Mouse (Mus musculus): ENCODE data around the gene Nup88. TPM values are rescaled to one million over a fixed set of nuclear protein-coding genes. Genes with fewer than 3 reads are reported as not detected.
A peak's percentile ranks its signal among the peaks of the same experiment; 100 is the strongest.

The Nup88 gene
- polyA plus RNA-seq, 1 experiment, result 26.8 TPM

- DNase-seq, result no peak
- H3K4me1 ChIP-seq (ENCODE audit: control insufficient read depth, insufficient read depth, low read length), result peaks cover 4% of the 10 kb centered on the region; the same call in 1 of the 2 replicates
- no peak overlapping the region for H3K4me3 ChIP-seq (replicated peaks; ENCODE audit: extremely low read depth, low read depth, low read length)
- 67% methylated on average over 1 of the region's 1 CpGs for WGBS
- TF ChIP-seq POLR2A (IDR thresholded peaks at IDR 0.05; ENCODE audit: borderline replicate concordance, extremely low read depth, low read depth, low read length) (no peak), CTCF (IDR thresholded peaks at IDR 0.05; ENCODE audit: insufficient read depth, low read length) (no peak)
Measured at GRCm38 (mm10) chr11:70972586-70972985, 2.8 kb upstream of the Nup88 start.

DNA sequence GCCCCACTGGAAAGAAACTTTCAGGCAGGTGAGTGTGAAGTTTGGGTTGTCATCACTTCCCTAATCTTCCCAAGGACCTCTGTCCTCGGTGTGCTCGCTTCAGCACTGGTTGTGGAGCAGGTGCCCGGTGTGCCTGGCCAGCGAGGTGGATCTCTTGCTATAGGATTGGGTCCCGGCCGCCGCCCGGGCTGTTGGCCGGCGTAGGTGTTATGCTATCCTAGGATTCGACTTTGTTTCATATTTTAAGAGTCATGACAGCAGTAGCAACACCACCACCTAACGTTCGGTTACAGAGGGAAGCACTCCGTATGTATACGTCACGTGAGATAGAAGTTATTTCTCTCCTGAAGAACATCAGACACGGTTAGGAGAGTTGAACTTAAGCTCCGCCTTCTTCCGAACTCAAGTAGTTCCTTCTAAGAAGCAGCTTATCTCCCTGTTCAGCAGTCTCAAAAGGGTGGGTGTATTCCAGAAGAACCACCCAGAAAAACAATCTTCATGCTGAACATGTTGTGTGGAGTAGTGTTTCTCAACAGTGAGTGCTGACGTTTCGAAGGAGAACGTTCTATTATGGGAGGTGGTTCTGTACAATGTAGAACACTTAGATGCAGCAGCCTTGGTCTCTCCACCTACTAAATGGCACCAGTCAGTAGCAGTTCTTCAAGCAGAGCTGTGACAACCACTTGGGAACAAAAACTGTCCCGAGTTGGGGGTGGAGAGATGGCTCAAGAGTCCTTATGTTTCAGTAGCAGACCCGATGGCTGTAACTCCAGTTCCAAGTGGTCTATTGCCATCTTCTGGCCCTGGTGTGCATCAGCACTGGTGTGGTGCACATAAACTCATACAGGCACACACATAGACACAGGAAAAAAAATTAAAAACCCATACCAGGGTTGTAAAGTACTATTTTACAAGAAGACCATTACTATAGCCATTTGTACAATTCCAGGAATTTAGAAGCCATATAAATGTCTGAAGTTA is 1.1 kb upstream of the Nup88 start:
- WGBS, result 10% methylated on average over 24 of the region's 24 CpGs
- TF ChIP-seq POLR2A (IDR thresholded peaks at IDR 0.05; ENCODE audit: borderline replicate concordance, extremely low read depth, low read depth, low read length), result no peak
- TF ChIP-seq CTCF (IDR thresholded peaks at IDR 0.05; ENCODE audit: insufficient read depth, low read length), result peak; percentile 23; the same call in 1 of the 2 replicates
- H3K4me3 ChIP-seq (replicated peaks; ENCODE audit: extremely low read depth, low read depth, low read length), result peak overlapping the region; percentile 95
- DNase-seq, result peak; percentile 14
- H3K4me1 ChIP-seq (ENCODE audit: control insufficient read depth, insufficient read depth, low read length), result peaks cover 4% of the 10 kb centered on the region; the same call in 1 of the 2 replicates

DNA sequence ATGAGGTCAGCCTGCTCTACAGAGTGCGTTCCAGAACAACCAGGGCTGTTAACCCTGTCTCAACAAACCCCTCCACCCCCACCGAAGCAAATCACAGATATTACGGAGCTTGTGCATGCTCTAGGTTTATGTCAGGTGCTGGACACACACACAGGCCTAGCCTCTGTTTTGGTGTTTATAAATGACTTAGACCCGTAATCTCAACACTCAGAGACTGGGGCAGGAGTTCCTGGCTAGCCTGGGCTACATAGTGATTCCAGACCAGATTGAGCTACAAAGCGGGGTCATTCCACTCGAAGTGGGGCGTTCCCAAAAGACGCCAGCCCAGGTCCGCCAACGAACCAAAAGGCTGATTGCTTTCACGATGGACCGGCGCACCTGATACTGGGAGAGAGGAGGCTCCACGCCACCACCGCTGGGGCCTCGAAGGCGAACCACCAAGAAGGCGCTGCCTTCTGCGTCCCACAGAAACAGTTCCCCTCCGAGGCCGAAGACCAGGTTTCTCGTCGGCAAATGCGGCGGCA is 440 bp downstream of the Nup88 start:
- peak overlapping the region; percentile 96 for H3K4me3 ChIP-seq (replicated peaks; ENCODE audit: extremely low read depth, low read depth, low read length)
- TF ChIP-seq POLR2A (IDR thresholded peaks at IDR 0.05; ENCODE audit: borderline replicate concordance, extremely low read depth, low read depth, low read length) (no peak), CTCF (IDR thresholded peaks at IDR 0.05; ENCODE audit: insufficient read depth, low read length) (no peak)
- DNase-seq, result no peak
- H3K4me1 ChIP-seq (ENCODE audit: control insufficient read depth, insufficient read depth, low read length), result peaks cover 4% of the 10 kb centered on the region; the same call in 1 of the 2 replicates
- under 1% methylated on average over 25 of the region's 25 CpGs for whole genome bisulfite sequencing

DNA sequence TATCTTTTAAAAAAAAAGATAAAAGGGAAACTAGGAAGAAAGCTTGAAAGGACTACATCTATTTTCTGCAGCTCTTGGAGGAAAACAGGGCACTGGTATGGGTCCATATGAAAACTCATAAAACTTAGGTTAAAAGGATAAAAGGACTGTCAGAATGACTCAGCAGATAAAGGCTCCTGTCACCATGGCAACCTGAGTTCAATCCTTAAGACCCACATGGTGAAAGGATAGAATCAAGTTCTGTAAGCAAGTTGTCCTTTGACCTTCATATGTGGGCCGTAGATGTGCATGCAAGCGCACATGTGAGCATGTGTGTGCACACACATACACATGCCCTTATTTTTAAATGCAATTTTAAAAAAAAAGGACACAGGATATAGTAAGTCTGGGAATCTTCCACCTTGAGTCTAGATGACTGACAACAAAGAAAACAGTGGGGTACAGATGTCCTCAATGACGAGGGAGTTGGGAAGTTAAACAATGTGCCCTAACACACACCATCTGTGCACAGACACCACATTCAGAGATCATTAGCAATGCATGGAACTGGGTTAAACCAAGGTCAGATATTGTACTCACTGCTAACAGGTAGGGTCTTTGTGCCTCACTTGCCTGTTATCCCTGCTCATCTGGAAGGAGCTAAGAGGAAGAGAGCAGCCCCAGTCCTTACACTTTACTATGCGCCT is 5.4 kb downstream of the Nup88 start:
- TF ChIP-seq POLR2A (IDR thresholded peaks at IDR 0.05; ENCODE audit: borderline replicate concordance, extremely low read depth, low read depth, low read length), result no peak
- no peak for TF ChIP-seq CTCF (IDR thresholded peaks at IDR 0.05; ENCODE audit: insufficient read depth, low read length)
- peaks cover 2% of the 10 kb centered on the region; the same call in 1 of the 2 replicates for H3K4me1 ChIP-seq (ENCODE audit: control insufficient read depth, insufficient read depth, low read length)
- DNase-seq, result no peak
- 83% methylated on average over 4 of the region's 4 CpGs for WGBS
- H3K4me3 ChIP-seq (replicated peaks; ENCODE audit: extremely low read depth, low read depth, low read length), result no peak overlapping the region

DNA sequence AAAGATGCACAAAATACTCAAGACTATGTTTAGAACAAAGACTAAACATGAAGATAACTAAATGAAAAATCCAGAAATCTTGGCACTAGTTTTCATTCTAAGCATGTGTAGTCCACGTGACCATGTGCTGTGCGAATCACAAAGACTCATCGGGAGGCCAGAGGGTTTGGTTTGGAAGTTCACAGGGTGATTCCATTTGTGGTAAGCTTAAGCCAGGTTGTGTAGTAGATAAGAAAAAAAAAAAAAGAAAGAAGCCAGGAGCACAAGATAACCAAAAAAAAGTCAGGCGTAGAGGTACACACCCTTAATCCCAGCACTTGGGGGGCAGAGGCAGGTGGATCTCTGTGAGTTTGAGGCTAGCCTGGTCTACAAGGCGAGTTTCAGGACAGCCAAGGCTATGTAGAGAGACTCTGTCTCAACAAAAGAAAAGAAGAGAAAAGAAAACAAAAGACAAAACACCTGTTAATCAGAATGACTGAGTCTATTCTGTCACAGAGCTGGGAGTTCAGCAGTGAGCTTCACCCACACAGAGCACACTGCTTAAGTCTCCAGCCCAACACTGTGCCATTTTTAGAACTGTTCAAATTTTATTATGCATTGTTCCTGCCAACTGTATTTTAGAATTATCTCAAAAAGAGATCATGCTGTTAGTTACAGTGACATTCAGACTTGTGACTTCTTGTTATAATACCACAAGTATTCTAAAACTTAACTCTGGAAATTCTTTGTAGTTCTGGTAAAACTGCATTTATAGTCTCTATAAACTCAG is 8.8 kb downstream of the Nup88 start:
- DNase-seq, result no peak
- no peak for TF ChIP-seq CTCF (IDR thresholded peaks at IDR 0.05; ENCODE audit: insufficient read depth, low read length)
- TF ChIP-seq POLR2A (IDR thresholded peaks at IDR 0.05; ENCODE audit: borderline replicate concordance, extremely low read depth, low read depth, low read length), result no peak
- 90% methylated on average over 5 of the region's 5 CpGs for WGBS
- Histone ChIP-seq H3K4me1 (ENCODE audit: control insufficient read depth, insufficient read depth, low read length) (no peaks in the 10 kb centered on the region), H3K4me3 (replicated peaks; ENCODE audit: extremely low read depth, low read depth, low read length) (no peak overlapping the region)

DNA sequence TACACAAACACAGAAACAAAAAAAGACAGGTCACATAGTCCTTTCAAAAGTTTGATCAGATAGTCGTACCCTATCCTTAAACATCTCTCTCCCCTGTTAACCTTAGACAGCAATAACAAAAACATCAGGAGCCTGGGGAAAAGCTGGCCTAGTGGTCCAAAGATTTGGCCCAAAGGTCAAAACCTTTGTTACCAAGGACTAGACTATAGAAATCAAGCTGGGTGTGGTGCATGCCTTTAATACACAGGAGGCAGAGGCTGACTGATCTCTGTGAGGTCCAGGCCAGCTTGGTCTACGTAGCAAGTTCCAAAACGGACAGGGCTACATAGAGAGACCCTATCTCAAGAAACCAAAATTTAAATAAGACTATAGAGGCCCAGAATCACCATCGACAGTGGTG is 15.1 kb downstream of the Nup88 start:
- no peak for DNase-seq
- WGBS, result 89% methylated on average over 4 of the region's 4 CpGs
- Histone ChIP-seq H3K4me3 (replicated peaks; ENCODE audit: extremely low read depth, low read depth, low read length) (no peak overlapping the region), H3K4me1 (ENCODE audit: control insufficient read depth, insufficient read depth, low read length) (no peaks in the 10 kb centered on the region)
- no peak for TF ChIP-seq POLR2A (IDR thresholded peaks at IDR 0.05; ENCODE audit: borderline replicate concordance, extremely low read depth, low read depth, low read length)
- TF ChIP-seq CTCF (IDR thresholded peaks at IDR 0.05; ENCODE audit: insufficient read depth, low read length), result no peak

DNA sequence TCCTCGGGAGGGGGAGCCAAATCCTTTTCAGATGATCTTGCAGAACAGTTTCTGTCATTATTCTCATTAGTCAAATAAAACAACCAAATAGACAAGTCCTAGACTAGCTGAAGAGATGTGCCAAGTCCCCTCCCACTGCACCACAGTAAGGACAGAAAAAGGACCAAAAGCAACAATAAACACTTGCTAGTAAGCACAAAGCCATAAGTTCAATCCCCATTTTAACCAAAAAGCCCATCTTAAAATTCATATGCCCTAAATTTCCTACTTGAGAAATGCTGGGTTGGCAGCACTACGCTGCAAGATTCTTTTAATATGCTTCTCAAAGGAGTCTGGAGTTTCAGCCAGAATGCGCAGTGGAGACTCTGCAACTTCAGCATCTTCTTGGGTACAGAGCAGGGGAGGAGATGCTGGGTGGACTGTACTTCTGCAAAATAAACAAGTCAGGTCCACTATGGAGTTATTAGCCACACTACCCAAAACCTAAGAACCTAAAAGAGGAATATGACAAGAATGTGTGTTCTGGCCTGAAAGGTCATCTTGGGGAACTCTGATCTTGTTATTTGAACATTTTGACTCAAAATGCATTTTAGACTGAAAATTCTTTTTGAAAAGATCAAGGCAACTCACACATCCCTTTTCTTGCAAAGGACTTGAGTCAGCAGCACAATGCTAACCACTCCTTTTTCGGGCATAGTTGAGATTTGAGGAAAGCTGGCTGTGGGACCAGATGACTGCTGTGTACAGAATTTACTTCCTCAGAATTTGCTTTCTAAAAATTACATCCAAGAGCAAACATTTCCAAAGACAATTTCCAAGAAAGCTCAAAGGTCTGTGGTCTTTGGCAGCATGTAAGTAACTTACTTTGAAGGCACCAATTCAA is 24.6 kb downstream of the Nup88 start:
- no peak for DNase-seq
- TF ChIP-seq POLR2A (IDR thresholded peaks at IDR 0.05; ENCODE audit: borderline replicate concordance, extremely low read depth, low read depth, low read length), result no peak
- no peak for TF ChIP-seq CTCF (IDR thresholded peaks at IDR 0.05; ENCODE audit: insufficient read depth, low read length)
- 77% methylated on average over 4 of the region's 4 CpGs for WGBS
- H3K4me1 ChIP-seq (ENCODE audit: control insufficient read depth, insufficient read depth, low read length), result no peaks in the 10 kb centered on the region; the same call in 1 of the 2 replicates
- H3K4me3 ChIP-seq (replicated peaks; ENCODE audit: extremely low read depth, low read depth, low read length), result no peak overlapping the region

GRCm38 (mm10) chr11:70943651-70944050 is 26.1 kb downstream of the Nup88 start:
- whole genome bisulfite sequencing, result 91% methylated on average over 7 of the region's 7 CpGs
- no peaks in the 10 kb centered on the region; the same call in 1 of the 2 replicates for H3K4me1 ChIP-seq (ENCODE audit: control insufficient read depth, insufficient read depth, low read length)
- H3K4me3 ChIP-seq (replicated peaks; ENCODE audit: extremely low read depth, low read depth, low read length), result no peak overlapping the region
- no peak for DNase-seq
- no peak for TF ChIP-seq POLR2A (IDR thresholded peaks at IDR 0.05; ENCODE audit: borderline replicate concordance, extremely low read depth, low read depth, low read length)
- no peak for TF ChIP-seq CTCF (IDR thresholded peaks at IDR 0.05; ENCODE audit: insufficient read depth, low read length)

Measured in lung, adult 2 months (tissue).